Mouse (Mus musculus): Measurements from ENCODE around the gene Nup54.

The Nup54 gene

GRCm38 (mm10) chr5:92435025-92435584 lies at the start of gene Nup54:
Nup54 (minus strand) TSS chr5:92435219.
- peak; percentile 92 to 98 for DNase-seq (ENCODE audit: low spot score in 2 of 2)

GRCm38 (mm10) chr5:92472863-92473262 lies 37.8 kb upstream of the Nup54 start:
- no peak for DNase-seq (ENCODE audit: low spot score in 2 of 2)

DNA sequence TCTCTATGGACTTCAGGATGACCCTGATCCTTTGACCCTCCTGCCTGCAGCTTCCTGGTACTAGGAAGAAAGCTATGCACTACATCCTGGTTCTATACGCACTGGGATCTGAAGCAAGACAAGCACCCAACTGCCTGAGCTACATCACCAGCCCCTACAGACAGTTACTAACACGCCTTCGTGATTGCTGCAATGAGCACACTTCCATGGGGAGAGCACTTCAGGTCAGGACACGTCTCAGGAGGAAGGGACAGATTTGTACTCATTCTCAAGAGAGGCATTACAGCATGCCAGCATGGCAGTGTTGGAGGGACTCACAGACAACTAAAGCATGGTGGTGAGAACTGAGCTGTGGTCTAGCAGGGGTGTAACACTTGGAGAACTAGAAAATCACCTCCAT lies 36.5 kb upstream of the Nup54 start:
- DNase-seq (ENCODE audit: low spot score in 2 of 2), result no peak

- DNase-seq (ENCODE audit: low spot score in 2 of 2), result no peak
These were observed 34.4 kb upstream of the Nup54 start for GRCm38 (mm10) chr5:92469201-92470130.

DNA sequence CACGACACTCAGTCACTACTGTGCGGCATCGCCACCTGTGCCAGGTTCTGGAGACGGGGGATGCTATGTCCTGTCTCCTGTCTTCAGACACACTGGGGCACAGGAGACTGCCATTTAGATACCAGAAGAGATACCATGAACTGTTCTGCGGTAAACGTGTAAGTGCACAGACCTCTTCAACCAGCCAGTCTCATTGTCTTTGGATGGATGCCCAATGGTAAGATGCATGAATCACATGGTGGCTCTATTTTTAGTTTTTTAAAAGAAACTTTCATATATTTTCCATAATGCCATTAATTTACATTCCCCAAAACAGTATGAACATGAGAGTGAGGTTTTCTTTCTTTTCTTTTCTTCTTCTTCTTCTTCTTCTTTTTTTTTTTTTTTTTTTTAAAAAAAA lies 33.2 kb upstream of the Nup54 start:
- no peak for DNase-seq (ENCODE audit: low spot score in 2 of 2)

DNA sequence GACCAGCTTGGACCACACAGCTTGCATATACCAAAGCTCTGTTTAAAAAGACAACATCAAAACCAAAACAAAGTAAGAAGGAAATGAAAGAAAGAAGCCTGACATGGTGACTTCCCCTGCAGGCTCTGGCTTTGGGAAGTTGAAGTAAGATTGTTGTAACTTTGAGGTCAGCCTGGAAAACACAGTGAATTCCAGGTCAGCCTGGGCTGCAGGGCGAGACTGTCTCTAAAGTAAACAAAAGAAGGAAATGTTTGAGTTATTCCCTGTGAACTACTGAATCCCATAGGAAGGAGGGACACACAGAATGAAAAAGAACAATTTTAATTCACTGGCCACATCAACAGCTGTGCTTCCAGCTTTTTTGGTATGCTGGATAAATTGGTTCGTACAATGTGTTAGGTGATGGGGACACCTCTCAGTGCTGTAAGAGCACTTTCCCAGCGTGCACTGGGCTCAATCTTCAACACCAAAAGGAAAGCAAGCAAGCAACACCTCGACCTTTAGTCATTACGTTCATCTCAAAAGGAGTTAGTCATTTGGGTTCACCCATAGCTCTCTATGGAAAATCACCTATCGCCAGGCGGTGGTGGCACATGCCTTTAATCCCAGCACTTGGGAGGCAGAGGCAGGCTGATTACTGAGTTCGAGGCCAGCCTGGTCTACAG lies 32.2 kb upstream of the Nup54 start:
- no peak for DNase-seq (ENCODE audit: low spot score in 2 of 2)

DNA sequence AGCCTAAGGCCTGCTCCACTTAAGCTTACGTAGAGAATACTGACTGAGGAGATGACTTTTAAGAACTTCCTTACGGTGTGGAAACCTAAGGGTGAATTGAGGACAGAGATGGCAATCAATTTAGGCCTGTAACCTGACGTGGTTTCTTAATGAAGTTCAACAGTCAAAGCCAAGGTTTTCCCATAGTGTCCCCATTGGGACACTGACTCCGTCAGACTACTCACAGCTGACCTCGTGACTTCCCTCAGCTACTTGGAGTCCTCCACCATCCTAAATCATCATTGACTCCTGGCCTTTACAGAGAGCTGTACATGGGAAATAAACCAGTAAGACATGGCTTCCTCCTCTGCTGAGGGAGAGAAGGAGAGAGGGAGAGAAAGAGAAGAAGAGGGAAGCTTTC lies 30.5 kb upstream of the Nup54 start:
- no peak for DNase-seq (ENCODE audit: low spot score in 2 of 2)

DNA sequence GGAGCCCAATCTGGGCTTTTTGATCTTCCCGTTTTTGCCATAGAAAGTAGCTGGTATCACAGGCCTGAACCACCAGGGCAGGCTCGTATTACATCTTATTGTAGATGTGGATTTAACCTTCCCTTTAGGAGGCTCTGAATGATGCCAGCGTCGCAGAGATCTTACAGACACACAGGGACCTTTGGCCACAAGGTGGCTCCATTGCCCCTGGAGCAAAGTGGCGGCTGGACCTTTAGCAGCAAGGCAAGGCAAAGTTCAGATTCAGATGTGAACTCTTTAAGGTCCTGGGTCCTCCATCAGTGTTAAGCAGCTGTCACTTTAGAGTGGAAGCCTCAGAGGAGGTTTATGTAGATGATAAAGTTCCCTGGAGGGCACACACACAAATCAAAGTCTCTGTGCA lies 26.3 kb upstream of the Nup54 start:
- DNase-seq (ENCODE audit: low spot score in 2 of 2), result peak in 1 of 2 experiments; percentile 48

GRCm38 (mm10) chr5:92458726-92459125 lies 23.7 kb upstream of the Nup54 start:
- no peak for DNase-seq (ENCODE audit: low spot score in 2 of 2)

- no peak for DNase-seq (ENCODE audit: low spot score in 2 of 2)
These were observed 22.4 kb upstream of the Nup54 start for GRCm38 (mm10) chr5:92457410-92457809.

DNA sequence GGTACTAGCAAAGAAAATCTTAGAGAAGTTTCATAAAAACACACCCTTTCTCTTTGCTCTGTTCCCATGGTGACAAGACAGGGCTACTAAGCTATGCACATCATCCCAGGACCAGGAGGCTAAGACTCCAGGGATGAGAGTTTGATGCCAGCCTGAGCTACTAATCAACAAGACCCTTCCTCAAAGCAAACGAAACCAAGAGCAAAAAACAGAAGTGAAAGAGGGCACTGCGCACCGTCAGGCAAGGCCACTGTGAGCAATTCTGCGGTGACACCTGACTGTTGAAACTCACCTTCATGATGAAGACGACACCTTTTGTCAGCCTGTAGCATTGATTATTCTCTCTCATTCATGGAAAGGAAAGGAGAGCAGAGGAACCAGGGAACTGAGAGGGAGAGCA lies 17.9 kb upstream of the Nup54 start:
- no peak for DNase-seq (ENCODE audit: low spot score in 2 of 2)

DNA sequence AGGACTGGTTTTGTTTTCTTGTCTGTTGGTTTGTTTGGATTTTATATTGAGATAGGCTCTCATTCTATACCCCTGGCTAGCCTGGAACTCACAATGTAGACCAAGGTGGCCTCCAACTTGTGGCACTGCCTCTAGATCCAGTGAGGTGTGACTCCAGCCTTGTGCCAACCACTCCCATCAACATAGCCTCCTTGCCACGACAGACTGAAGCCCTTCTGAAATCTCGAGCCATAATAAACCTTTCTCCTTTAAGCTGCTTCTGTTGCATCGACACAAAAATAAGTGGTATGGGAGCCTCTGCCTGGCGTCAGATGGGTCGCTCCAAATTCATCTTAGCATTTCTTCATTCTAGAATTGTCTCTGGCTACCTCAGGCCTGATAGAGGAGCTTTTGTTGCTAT lies 11.7 kb upstream of the Nup54 start:
- no peak for DNase-seq (ENCODE audit: low spot score in 2 of 2)

GRCm38 (mm10) chr5:92445016-92445415 lies 10.0 kb upstream of the Nup54 start:
- no peak for DNase-seq (ENCODE audit: low spot score in 2 of 2)

- no peak for DNase-seq (ENCODE audit: low spot score in 2 of 2)
These were observed 7.9 kb upstream of the Nup54 start for GRCm38 (mm10) chr5:92442914-92443313.

DNA sequence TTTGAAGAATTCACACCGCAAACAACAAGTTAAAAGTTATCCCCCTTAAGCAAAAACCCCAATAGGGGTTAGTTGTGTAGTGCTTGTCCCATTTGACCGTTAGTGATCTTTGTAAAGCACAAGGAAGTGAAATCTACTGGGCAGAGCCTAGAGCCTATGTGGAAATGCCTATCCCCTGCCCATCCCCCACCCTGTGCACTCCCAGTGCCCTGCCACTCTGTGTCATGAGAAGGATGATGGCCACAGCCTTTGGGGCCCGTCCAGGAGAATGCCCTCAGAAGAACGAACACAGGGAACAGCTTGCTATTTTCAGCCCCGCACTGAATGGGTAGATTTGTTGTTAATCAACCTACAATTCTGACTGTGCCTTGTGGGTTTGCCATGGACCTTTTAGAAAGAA lies 6.5 kb upstream of the Nup54 start:
- peak in 1 of 2 experiments; percentile 29 for DNase-seq (ENCODE audit: low spot score in 2 of 2)

- DNase-seq (ENCODE audit: low spot score in 2 of 2), result no peak
These were observed 3.5 kb upstream of the Nup54 start for GRCm38 (mm10) chr5:92438540-92438939.

DNA sequence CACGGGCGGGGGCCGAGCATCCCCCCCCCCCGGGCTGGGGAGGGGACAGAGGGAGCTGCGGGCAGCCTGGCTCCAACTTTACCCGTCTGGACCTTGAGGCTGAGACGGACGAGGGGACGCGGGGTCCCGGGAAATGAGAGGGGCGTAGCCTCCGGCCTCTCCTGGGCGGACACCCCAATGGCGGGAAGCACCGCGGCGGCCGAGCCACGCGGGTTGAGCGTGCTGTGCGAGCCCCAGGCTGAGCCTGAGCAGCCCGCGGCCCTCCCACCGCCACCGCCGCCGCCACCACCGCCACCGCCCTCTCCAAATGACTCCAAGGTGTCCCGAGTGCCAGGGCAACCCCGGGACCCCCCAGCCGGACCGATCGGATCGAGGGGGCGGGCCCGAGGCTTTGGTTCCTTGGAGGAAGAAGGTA lies 441 bp downstream of the Nup54 start:
- DNase-seq (ENCODE audit: low spot score in 2 of 2), result peak in 1 of 2 experiments; percentile 14

DNA sequence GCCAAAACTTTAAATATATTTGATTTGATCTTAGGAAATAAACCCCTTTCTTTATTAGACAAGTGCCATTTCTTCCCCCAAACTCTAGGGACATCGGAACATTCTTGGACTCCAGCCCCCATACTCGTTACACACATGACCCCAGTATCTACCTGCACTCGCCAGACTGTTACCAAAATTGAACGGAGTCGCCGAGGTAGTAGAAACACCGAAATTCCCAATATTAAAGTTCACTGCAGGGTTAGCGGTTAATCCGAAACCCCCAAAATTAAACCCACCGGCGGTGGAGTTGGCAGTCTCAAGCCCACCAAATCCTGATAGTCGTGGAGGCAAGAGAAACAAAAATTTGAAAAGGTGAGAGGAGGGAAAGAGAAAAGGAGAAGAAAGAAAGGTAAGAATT lies 949 bp downstream of the Nup54 start:
- no peak for DNase-seq (ENCODE audit: low spot score in 2 of 2)

DNA sequence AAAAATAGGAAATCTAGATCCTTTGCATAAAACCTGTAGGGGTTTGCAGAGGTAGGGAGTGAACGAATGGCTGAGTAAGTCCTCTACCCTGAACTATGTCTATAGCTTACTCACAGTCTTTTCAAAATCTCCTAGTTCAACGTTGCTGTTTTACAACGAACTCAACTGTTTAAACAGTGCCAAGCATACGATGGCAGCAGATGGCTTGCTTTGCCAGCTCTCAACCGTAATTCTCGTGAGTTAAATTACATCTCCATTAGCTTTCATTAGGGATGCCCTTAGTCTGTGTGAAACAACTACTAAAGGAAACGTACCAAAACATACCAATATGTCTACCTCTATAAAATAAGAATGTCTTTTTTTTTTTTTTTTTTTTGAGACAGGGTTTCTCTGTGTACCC lies 3.4 kb downstream of the Nup54 start:
- no peak for DNase-seq (ENCODE audit: low spot score in 2 of 2)

DNA sequence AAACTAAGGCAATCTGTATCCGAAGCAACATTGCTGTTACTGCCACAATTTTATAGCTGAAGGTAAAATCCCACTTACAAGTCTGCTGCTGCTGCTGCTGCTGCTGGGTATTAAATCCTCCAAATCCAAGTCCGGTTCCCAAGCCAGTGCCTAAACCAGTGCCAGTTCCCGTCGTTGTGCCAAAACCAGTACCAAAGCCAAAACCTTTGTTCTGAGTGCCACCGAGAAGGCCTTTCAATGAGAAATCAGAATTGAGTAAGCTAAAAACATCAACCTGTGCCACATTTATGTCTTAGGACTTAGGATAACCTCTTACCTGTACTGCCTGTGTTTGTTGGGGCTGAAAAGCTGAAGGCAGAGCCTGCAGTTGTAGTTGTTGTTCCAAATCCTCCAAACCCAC lies 4.3 kb downstream of the Nup54 start:
- peak in 1 of 2 experiments; percentile 15 for DNase-seq (ENCODE audit: low spot score in 2 of 2)

- DNase-seq (ENCODE audit: low spot score in 2 of 2), result no peak
These were observed 10.9 kb downstream of the Nup54 start for GRCm38 (mm10) chr5:92424126-92424525.

DNA sequence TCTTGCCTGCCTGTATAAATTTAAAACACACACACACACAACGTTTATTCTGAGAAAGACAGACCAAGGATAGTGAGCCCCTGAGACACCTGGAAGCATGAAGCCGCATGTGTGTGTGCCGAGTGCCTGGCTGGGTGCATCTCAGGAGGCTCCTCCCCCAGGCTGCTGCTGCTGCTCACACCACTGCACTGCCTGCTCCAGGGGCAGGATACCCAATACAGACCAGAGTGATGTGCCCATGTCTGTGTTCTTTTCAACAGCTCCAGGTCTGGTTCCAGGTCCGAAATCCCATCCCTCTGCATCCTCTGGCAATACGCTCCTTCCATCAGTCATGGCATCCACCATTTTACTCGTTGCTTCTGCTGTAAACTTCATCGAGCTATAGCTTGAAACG lies 21.0 kb downstream of the Nup54 start:
- no peak for DNase-seq (ENCODE audit: low spot score in 2 of 2)
